Mouse (Mus musculus) kidney, postnatal 0 days (tissue): ENCODE results near the gene Copz1. TPM values are rescaled to one million over a fixed set of nuclear protein-coding genes. Genes with fewer than 3 reads are reported as not detected.

Experiments
- ATAC-seq: fragments of 200-750 bp; cut with Nextera tagmentation; replicated peaks from 2 replicates; pipeline ENCODE4 v1.8.0; 2017; ENCODE audit warnings: low read depth, moderate number of reproducible peaks, moderate TSS enrichment, moderate library complexity; ENCODE audit not compliant: low FRiP score
- DNase-seq: peaks from one replicate; pipeline ENCODE4 v3.0.0-alpha.2; 2016; ENCODE audit warnings: low spot score
- H3K27ac ChIP-seq: fragments of 300-500 bp; sonication (generic); 2 replicates; pipeline ENCODE4 v1.5.1; 2014; ENCODE audit warnings: mild to moderate bottlenecking
- H3K27me3 ChIP-seq: fragments of 300-500 bp; sonication (generic); 2 replicates; pipeline ENCODE4 v1.6.1; 2014; ENCODE audit warnings: low read length, mixed read lengths; ENCODE audit not compliant: insufficient read depth
- H3K36me3 ChIP-seq: fragments of 300-500 bp; sonication (generic); 2 replicates; pipeline ENCODE4 v1.6.1; 2014; ENCODE audit warnings: low read length, mixed read lengths; ENCODE audit not compliant: insufficient read depth
- H3K4me1 ChIP-seq: fragments of 300-500 bp; sonication (generic); replicated peaks from 2 replicates; pipeline ENCODE4 v1.6.1; 2014; ENCODE audit warnings: antibody characterized with exemption, low read length, mixed read lengths; ENCODE audit not compliant: insufficient read depth
- H3K4me2 ChIP-seq: fragments of 300-500 bp; sonication (generic); 2 replicates; pipeline ENCODE4 v1.6.1; 2014; ENCODE audit warnings: mild to moderate bottlenecking, low read length, moderate library complexity, mixed read lengths
- H3K4me3 ChIP-seq: fragments of 300-500 bp; sonication (generic); replicated peaks from 2 replicates; pipeline ENCODE4 v1.5.1; 2014; ENCODE audit warnings: low read depth, low read length
- H3K9ac ChIP-seq: fragments of 300-500 bp; sonication (generic); 2 replicates; pipeline ENCODE4 v1.6.1; 2014; ENCODE audit warnings: low read depth, low read length
- H3K9me3 ChIP-seq: fragments of 300-500 bp; sonication (generic); replicated peaks from 2 replicates; pipeline ENCODE4 v1.6.1; 2016; ENCODE audit warnings: low read length, inconsistent platforms, mixed read lengths
- CTCF ChIP-seq: IDR thresholded peaks from 2 replicates; pipeline ENCODE4 v1.5.1; 2016; ENCODE audit warnings: antibody characterized with exemption, low read depth, mild to moderate bottlenecking, moderate library complexity
- WGBS: fragments of 180-500 bp; shearing (Covaris S2); extraction: QIAGEN DNeasy Blood & Tissue Kit; methylation state at CpG from one replicate; pipeline ENCODE4 v1.1.7; 2014; 5-methylcytosine and 5-hydroxymethylcytosine counted together
- polyA plus RNA-seq: library from polyadenylated mRNA; unstranded; fragments of >200 nt; fragmentation: Nextera tagmentation; extraction: Ambion mirVana; gene quantifications from 2 replicates; pipeline ENCODE4 v1.2.1, GENCODE M21; 2015

The Copz1 gene
- polyA plus RNA-seq, 1 experiment from 2014 or later: 237 TPM

GRCm38 (mm10) chr15:103277949-103278348, 5.4 kb downstream of the Copz1 start:
- no peak overlapping the region for H3K9ac ChIP-seq
- no peaks in the 10 kb centered on the region for H3K9me3 ChIP-seq
- H3K27me3 ChIP-seq: no peaks in the 10 kb centered on the region
- 27% methylated on average over 7 of the region's 7 CpGs for WGBS
- H3K36me3 ChIP-seq: no peaks in the 10 kb centered on the region
- H3K27ac ChIP-seq: no peak overlapping the region
- peaks cover 14% of the 10 kb centered on the region; the same call in 1 of the 2 replicates for H3K4me1 ChIP-seq
- TF ChIP-seq CTCF: no peak
- DNase-seq (no peak), ATAC-seq (no peak)
- no peak overlapping the region for H3K4me3 ChIP-seq
- H3K4me2 ChIP-seq: no peak overlapping the region

GRCm38 (mm10) chr15:103279750-103280149, 7.2 kb downstream of the Copz1 start:
- WGBS: 44% methylated on average over 3 of the region's 3 CpGs
- no peak overlapping the region for H3K27ac ChIP-seq
- H3K27me3 ChIP-seq: no peaks in the 10 kb centered on the region
- ATAC-seq: no peak
- H3K9ac ChIP-seq: no peak overlapping the region
- no peaks in the 10 kb centered on the region for H3K9me3 ChIP-seq
- H3K4me2 ChIP-seq: no peak overlapping the region
- H3K36me3 ChIP-seq: no peaks in the 10 kb centered on the region
- H3K4me1 ChIP-seq: 0 out of 2 replicates have a peak, but pooled peaks cover 7% of the 10 kb centered on the region
- peak; percentile 65 for TF ChIP-seq CTCF
- DNase-seq: peak; percentile 70
- no peak overlapping the region for H3K4me3 ChIP-seq

GRCm38 (mm10) chr15:103280817-103281464, 8.4 kb downstream of the Copz1 start:
- Histone ChIP-seq H3K4me1 (0 out of 2 replicates have a peak, but pooled peaks cover 7% of the 10 kb centered on the region), H3K9me3 (no peaks in the 10 kb centered on the region), H3K4me2 (no peak overlapping the region), H3K4me3 (no peak overlapping the region), H3K36me3 (no peaks in the 10 kb centered on the region), H3K27ac (no peak overlapping the region), H3K27me3 (no peaks in the 10 kb centered on the region), H3K9ac (no peak overlapping the region)
- 54% methylated on average over 3 of the region's 3 CpGs for WGBS
- DNase-seq (peak; percentile 89), ATAC-seq (no peak; the same call in 1 of the 2 replicates)
- peak; percentile 80 for TF ChIP-seq CTCF

GRCm38 (mm10) chr15:103281465-103282205, 9.1 kb downstream of the Copz1 start:
- Histone ChIP-seq H3K27me3 (no peaks in the 10 kb centered on the region), H3K36me3 (no peaks in the 10 kb centered on the region), H3K4me1 (0 out of 2 replicates have a peak, but pooled peaks cover 7% of the 10 kb centered on the region), H3K9ac (no peak overlapping the region), H3K9me3 (no peaks in the 10 kb centered on the region), H3K27ac (no peak overlapping the region), H3K4me3 (no peak overlapping the region), H3K4me2 (no peak overlapping the region)
- 90% methylated on average over 3 of the region's 3 CpGs for WGBS
- TF ChIP-seq CTCF: no peak
- ATAC-seq (no peak), DNase-seq (peak; percentile 0)

- Histone ChIP-seq H3K9ac (no peak overlapping the region), H3K36me3 (no peaks in the 10 kb centered on the region), H3K27ac (no peak overlapping the region), H3K4me1 (0 out of 2 replicates have a peak, but pooled peaks cover 3% of the 10 kb centered on the region), H3K9me3 (no peaks in the 10 kb centered on the region), H3K4me2 (no peak overlapping the region), H3K4me3 (no peak overlapping the region), H3K27me3 (no peaks in the 10 kb centered on the region)
- TF ChIP-seq CTCF: peak; percentile 77
- no peak for ATAC-seq
- DNase-seq: peak; percentile 59
- WGBS: 61% methylated on average over 3 of the region's 3 CpGs
Measured at GRCm38 (mm10) chr15:103284066-103284465, 11.6 kb downstream of the Copz1 start.

- Histone ChIP-seq H3K27me3 (no peaks in the 10 kb centered on the region), H3K27ac (no peak overlapping the region), H3K4me2 (no peak overlapping the region), H3K4me3 (no peak overlapping the region), H3K36me3 (no peaks in the 10 kb centered on the region), H3K9ac (no peak overlapping the region), H3K4me1 (0 out of 2 replicates have a peak, but pooled peaks cover 6% of the 10 kb centered on the region), H3K9me3 (no peaks in the 10 kb centered on the region)
- WGBS: 8% methylated on average over 2 of the region's 2 CpGs
- peak; percentile 61 for DNase-seq
- peak; percentile 55; the same call in 1 of the 2 replicates for TF ChIP-seq CTCF
- no peak for ATAC-seq
Measured at GRCm38 (mm10) chr15:103284647-103285046, 12.1 kb downstream of the Copz1 start.
